In the genomic region with DNA sequence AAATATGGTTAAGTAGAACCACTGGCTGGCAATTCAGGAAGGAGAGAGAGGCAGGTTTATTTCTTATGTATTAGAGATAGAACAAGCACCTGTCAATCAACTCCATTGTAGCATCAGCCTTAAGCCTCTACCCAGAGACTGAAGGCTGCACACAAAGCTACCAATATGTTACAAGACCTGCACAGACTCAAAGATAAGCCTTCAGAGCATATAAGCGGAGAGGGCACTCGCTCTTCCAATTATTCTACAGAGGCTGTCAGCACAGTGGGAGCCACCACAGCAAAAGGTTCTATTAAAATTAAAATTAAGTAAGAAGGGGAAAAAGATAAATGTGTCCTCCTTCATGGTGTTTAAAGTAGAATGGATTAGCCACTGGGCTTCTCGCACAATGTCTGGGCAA, we compare ENCODE assay signal across 26 mouse cellular contexts. TPM values are rescaled to one million over a fixed set of nuclear protein-coding genes. Genes with fewer than 3 reads are reported as not detected.
"Had no signal": no experiment of that assay in that cellular context is flagged by ENCODE, and none has a peak within 500 bp of the region (broad histone marks: within the 10 kb centered on the region; RNA-seq: fewer than 3 reads in every experiment).

No protein-coding gene starts in this region.

- H3K36me3 ChIP-seq: limb, embryonic 12.5 days; limb, embryonic 15.5 days; lung, embryonic 15.5 days; neural tube, embryonic 12.5 days; neural tube, embryonic 15.5 days had no signal

- H3K4me1 ChIP-seq: limb, embryonic 12.5 days; limb, embryonic 15.5 days; lung, embryonic 15.5 days; megakaryocyte, embryonic 14.5 days; neural tube, embryonic 12.5 days; neural tube, embryonic 15.5 days had no signal

- H3K9ac ChIP-seq: limb, embryonic 12.5 days; limb, embryonic 15.5 days; liver, embryonic 14.5 days; liver, postnatal 0 days; lung, embryonic 15.5 days; neural tube, embryonic 12.5 days; neural tube, embryonic 15.5 days had no signal

- H3K27ac ChIP-seq: kidney, postnatal 0 days; layer of hippocampus, adult 2 months; left cerebral cortex, adult 2 months; limb, embryonic 12.5 days; limb, embryonic 15.5 days; liver, embryonic 14.5 days; lung, embryonic 15.5 days; neural tube, embryonic 12.5 days; neural tube, embryonic 15.5 days; stomach, postnatal 0 days had no signal

- ATAC-seq: intestine, postnatal 0 days had no signal

- H3K4me3 ChIP-seq: layer of hippocampus, adult 2 months; left cerebral cortex, adult 2 months; limb, embryonic 12.5 days; limb, embryonic 15.5 days; lung, embryonic 15.5 days; megakaryocyte, embryonic 14.5 days; neural tube, embryonic 12.5 days; neural tube, embryonic 15.5 days had no signal

- H3K4me2 ChIP-seq: limb, embryonic 12.5 days; limb, embryonic 15.5 days; liver, embryonic 11.5 days; lung, embryonic 15.5 days; neural tube, embryonic 12.5 days; neural tube, embryonic 15.5 days had no signal

- H3K9me3 ChIP-seq: limb, embryonic 12.5 days; limb, embryonic 15.5 days; lung, embryonic 15.5 days; neural tube, embryonic 12.5 days; neural tube, embryonic 15.5 days had no signal

- H3K27me3 ChIP-seq: limb, embryonic 12.5 days; limb, embryonic 15.5 days; lung, embryonic 15.5 days; megakaryocyte, embryonic 14.5 days; neural tube, embryonic 12.5 days; neural tube, embryonic 15.5 days had no signal

- DNase-seq: kidney, adult 2 months; kidney, postnatal 25 days; layer of hippocampus, adult 9-11 months; layer of hippocampus, postnatal 36 days; left cerebral cortex, postnatal 4 days; liver, postnatal 0 days; lung, postnatal 10 days; lung, postnatal 36 days; right cerebral cortex, adult 18-20 months; right cerebral cortex, postnatal 14 days; right cerebral cortex, postnatal 4 days; thymus, postnatal 25 days had no signal

RNA-seq across cellular contexts. Expression of a gene that starts 43.8 kb away (rescaled TPM):
- polyA plus RNA-seq: liver, postnatal 0 days; thymus, postnatal 0 days had no signal
